Mouse (Mus musculus): ENCODE measurements at regions not wholly inside any gene's neighbourhood (a gene's known extent, or its start where the extent isn't known, plus 50 kb on each side); places are given as distances from the start of the nearest gene placed in this dataset.

GRCm38 (mm10) chr10:37691939-37692338 lies 553.2 kb upstream of the Marcks start:
- no peak overlapping the region for H3K9ac ChIP-seq (ENCODE audit: low read depth, low read length)
- H3K4me1 ChIP-seq (ENCODE audit: control insufficient read depth, insufficient read depth, low read length) = no peaks in the 10 kb centered on the region
- H3K9me3 ChIP-seq (ENCODE audit: control insufficient read depth, low read length) = no peaks in the 10 kb centered on the region
- H3K4me3 ChIP-seq (ENCODE audit: low read length) = no peak overlapping the region
- no peak for ATAC-seq
- no peak overlapping the region for H3K27ac ChIP-seq (ENCODE audit: low read length)
- no peaks in the 10 kb centered on the region for H3K27me3 ChIP-seq (replicated peaks; ENCODE audit: control insufficient read depth, insufficient read depth, low read length)
- no peaks in the 10 kb centered on the region for H3K36me3 ChIP-seq (ENCODE audit: control insufficient read depth, insufficient read depth, low read length)
- 57% methylated on average over 2 of the region's 2 CpGs for WGBS
- no peak overlapping the region for H3K4me2 ChIP-seq (ENCODE audit: low read depth, low read length)

- Histone ChIP-seq H3K4me3 (ENCODE audit: low read length) (no peak overlapping the region), H3K27me3 (replicated peaks; ENCODE audit: control insufficient read depth, insufficient read depth, low read length) (no peaks in the 10 kb centered on the region), H3K9me3 (ENCODE audit: control insufficient read depth, low read length) (no peaks in the 10 kb centered on the region), H3K9ac (ENCODE audit: low read depth, low read length) (no peak overlapping the region), H3K36me3 (ENCODE audit: control insufficient read depth, insufficient read depth, low read length) (no peaks in the 10 kb centered on the region), H3K4me1 (ENCODE audit: control insufficient read depth, insufficient read depth, low read length) (no peaks in the 10 kb centered on the region), H3K27ac (ENCODE audit: low read length) (no peak overlapping the region), H3K4me2 (ENCODE audit: low read depth, low read length) (no peak overlapping the region)
- no peak for ATAC-seq
Observed at GRCm38 (mm10) chr10:37683101-37683500, 544.4 kb upstream of the Marcks start.

- H3K27ac ChIP-seq (ENCODE audit: low read length) = no peak overlapping the region
- H3K4me3 ChIP-seq (ENCODE audit: low read length) = no peak overlapping the region
- H3K36me3 ChIP-seq (ENCODE audit: control insufficient read depth, insufficient read depth, low read length) = no peaks in the 10 kb centered on the region
- H3K9me3 ChIP-seq (ENCODE audit: control insufficient read depth, low read length) = no peaks in the 10 kb centered on the region
- no peak for ATAC-seq
- no peaks in the 10 kb centered on the region for H3K4me1 ChIP-seq (ENCODE audit: control insufficient read depth, insufficient read depth, low read length)
- no peak overlapping the region for H3K4me2 ChIP-seq (ENCODE audit: low read depth, low read length)
- no peak overlapping the region for H3K9ac ChIP-seq (ENCODE audit: low read depth, low read length)
- no peaks in the 10 kb centered on the region for H3K27me3 ChIP-seq (replicated peaks; ENCODE audit: control insufficient read depth, insufficient read depth, low read length)
Observed at GRCm38 (mm10) chr10:37680601-37681000, 541.9 kb upstream of the Marcks start.

GRCm38 (mm10) chr10:37677826-37678225 lies 539.1 kb upstream of the Marcks start:
- H3K9me3 ChIP-seq (ENCODE audit: control insufficient read depth, low read length) = no peaks in the 10 kb centered on the region
- no peaks in the 10 kb centered on the region for H3K4me1 ChIP-seq (ENCODE audit: control insufficient read depth, insufficient read depth, low read length)
- no peak overlapping the region for H3K4me2 ChIP-seq (ENCODE audit: low read depth, low read length)
- H3K27ac ChIP-seq (ENCODE audit: low read length) = no peak overlapping the region
- no peaks in the 10 kb centered on the region for H3K36me3 ChIP-seq (ENCODE audit: control insufficient read depth, insufficient read depth, low read length)
- no peak for ATAC-seq
- H3K27me3 ChIP-seq (replicated peaks; ENCODE audit: control insufficient read depth, insufficient read depth, low read length) = no peaks in the 10 kb centered on the region
- no peak overlapping the region for H3K9ac ChIP-seq (ENCODE audit: low read depth, low read length)
- WGBS = 90% methylated on average over 1 of the region's 1 CpGs
- H3K4me3 ChIP-seq (ENCODE audit: low read length) = no peak overlapping the region

GRCm38 (mm10) chr10:37668827-37669226 lies 530.1 kb upstream of the Marcks start:
- Histone ChIP-seq H3K4me3 (ENCODE audit: low read length) (no peak overlapping the region), H3K4me1 (ENCODE audit: control insufficient read depth, insufficient read depth, low read length) (no peaks in the 10 kb centered on the region), H3K9ac (ENCODE audit: low read depth, low read length) (no peak overlapping the region), H3K9me3 (ENCODE audit: control insufficient read depth, low read length) (no peaks in the 10 kb centered on the region), H3K4me2 (ENCODE audit: low read depth, low read length) (no peak overlapping the region), H3K27me3 (replicated peaks; ENCODE audit: control insufficient read depth, insufficient read depth, low read length) (no peaks in the 10 kb centered on the region), H3K27ac (ENCODE audit: low read length) (no peak overlapping the region), H3K36me3 (ENCODE audit: control insufficient read depth, insufficient read depth, low read length) (no peaks in the 10 kb centered on the region)
- no peak for ATAC-seq
- WGBS = 48% methylated on average over 2 of the region's 2 CpGs

- H3K36me3 ChIP-seq (ENCODE audit: control insufficient read depth, insufficient read depth, low read length) = no peaks in the 10 kb centered on the region
- no peak overlapping the region for H3K27ac ChIP-seq (ENCODE audit: low read length)
- no peaks in the 10 kb centered on the region for H3K4me1 ChIP-seq (ENCODE audit: control insufficient read depth, insufficient read depth, low read length)
- no peak overlapping the region for H3K4me2 ChIP-seq (ENCODE audit: low read depth, low read length)
- H3K27me3 ChIP-seq (replicated peaks; ENCODE audit: control insufficient read depth, insufficient read depth, low read length) = no peaks in the 10 kb centered on the region
- no peak for ATAC-seq
- no peak overlapping the region for H3K9ac ChIP-seq (ENCODE audit: low read depth, low read length)
- no peak overlapping the region for H3K4me3 ChIP-seq (ENCODE audit: low read length)
- WGBS = 64% methylated on average over 7 of the region's 7 CpGs
- no peaks in the 10 kb centered on the region for H3K9me3 ChIP-seq (ENCODE audit: control insufficient read depth, low read length)
Observed at GRCm38 (mm10) chr10:37667031-37667745, 528.5 kb upstream of the Marcks start.

- 88% methylated on average over 2 of the region's 2 CpGs for WGBS
- H3K9ac ChIP-seq (ENCODE audit: low read depth, low read length) = no peak overlapping the region
Observed at GRCm38 (mm10) chr10:37666535-37666934, 527.8 kb upstream of the Marcks start.

GRCm38 (mm10) chr10:37637001-37637562 lies 498.4 kb upstream of the Marcks start:
- no peak for ATAC-seq
- Histone ChIP-seq H3K27me3 (replicated peaks; ENCODE audit: control insufficient read depth, insufficient read depth, low read length) (no peaks in the 10 kb centered on the region), H3K36me3 (ENCODE audit: control insufficient read depth, insufficient read depth, low read length) (no peaks in the 10 kb centered on the region), H3K4me3 (ENCODE audit: low read length) (no peak overlapping the region), H3K4me2 (ENCODE audit: low read depth, low read length) (no peak overlapping the region), H3K4me1 (ENCODE audit: control insufficient read depth, insufficient read depth, low read length) (no peaks in the 10 kb centered on the region), H3K9me3 (ENCODE audit: control insufficient read depth, low read length) (no peaks in the 10 kb centered on the region), H3K9ac (ENCODE audit: low read depth, low read length) (no peak overlapping the region), H3K27ac (ENCODE audit: low read length) (no peak overlapping the region)
- WGBS = 53% methylated on average over 7 of the region's 7 CpGs

More at GRCm38 (mm10) chr10:37666535-37666934, 527.8 kb upstream of the Marcks start:
- ATAC-seq = no peak
- H3K27me3 ChIP-seq (replicated peaks; ENCODE audit: control insufficient read depth, insufficient read depth, low read length) = no peaks in the 10 kb centered on the region
- H3K27ac ChIP-seq (ENCODE audit: low read length) = no peak overlapping the region
- no peak overlapping the region for H3K4me2 ChIP-seq (ENCODE audit: low read depth, low read length)
- no peaks in the 10 kb centered on the region for H3K36me3 ChIP-seq (ENCODE audit: control insufficient read depth, insufficient read depth, low read length)
- H3K4me1 ChIP-seq (ENCODE audit: control insufficient read depth, insufficient read depth, low read length) = no peaks in the 10 kb centered on the region
- no peak overlapping the region for H3K4me3 ChIP-seq (ENCODE audit: low read length)
- no peaks in the 10 kb centered on the region for H3K9me3 ChIP-seq (ENCODE audit: control insufficient read depth, low read length)

GRCm38 (mm10) chr10:37636421-37636820 lies 497.7 kb upstream of the Marcks start:
- no peaks in the 10 kb centered on the region for H3K4me1 ChIP-seq (ENCODE audit: control insufficient read depth, insufficient read depth, low read length)
- no peak overlapping the region for H3K9ac ChIP-seq (ENCODE audit: low read depth, low read length)
- no peak overlapping the region for H3K4me3 ChIP-seq (ENCODE audit: low read length)
- no peak for ATAC-seq
- H3K27me3 ChIP-seq (replicated peaks; ENCODE audit: control insufficient read depth, insufficient read depth, low read length) = no peaks in the 10 kb centered on the region
- H3K9me3 ChIP-seq (ENCODE audit: control insufficient read depth, low read length) = no peaks in the 10 kb centered on the region
- H3K36me3 ChIP-seq (ENCODE audit: control insufficient read depth, insufficient read depth, low read length) = no peaks in the 10 kb centered on the region
- 48% methylated on average over 4 of the region's 4 CpGs for WGBS
- H3K4me2 ChIP-seq (ENCODE audit: low read depth, low read length) = no peak overlapping the region
- no peak overlapping the region for H3K27ac ChIP-seq (ENCODE audit: low read length)

GRCm38 (mm10) chr10:37630403-37630802 lies 491.7 kb upstream of the Marcks start:
- Histone ChIP-seq H3K4me3 (ENCODE audit: low read length) (no peak overlapping the region), H3K27ac (ENCODE audit: low read length) (no peak overlapping the region), H3K4me1 (ENCODE audit: control insufficient read depth, insufficient read depth, low read length) (no peaks in the 10 kb centered on the region), H3K9ac (ENCODE audit: low read depth, low read length) (no peak overlapping the region), H3K9me3 (ENCODE audit: control insufficient read depth, low read length) (no peaks in the 10 kb centered on the region), H3K4me2 (ENCODE audit: low read depth, low read length) (no peak overlapping the region), H3K36me3 (ENCODE audit: control insufficient read depth, insufficient read depth, low read length) (no peaks in the 10 kb centered on the region), H3K27me3 (replicated peaks; ENCODE audit: control insufficient read depth, insufficient read depth, low read length) (no peaks in the 10 kb centered on the region)
- WGBS = 95% methylated on average over 1 of the region's 1 CpGs
- no peak for ATAC-seq

All from intestine, embryonic 16.5 days (tissue).